Mouse (Mus musculus) adrenal gland, postnatal 10 days (tissue): ENCODE measurements around the gene Ghrhr. TPM values are rescaled to one million over a fixed set of nuclear protein-coding genes. Genes with fewer than 3 reads are reported as not detected.

ENCODE experiments used
- DNase-seq: peaks from one replicate; pipeline ENCODE4 v3.0.0; 2021; ENCODE audit warnings: mixed read lengths
- total RNA-seq, 2 experiments: library from RNA; stranded (reverse); gene quantifications; 2 replicates each; pipeline ENCODE4 v1.2.3; 2021

Ghrhr gene
- total RNA-seq, 2 experiments from 2014 or later, result not detected

- DNase-seq, result no peak
Measured at GRCm38 (mm10) chr6:55396176-55396575, 20.1 kb downstream of the Ghrhr start.

- peak; percentile 62 for DNase-seq
Measured at GRCm38 (mm10) chr6:55396622-55397041, 20.5 kb downstream of the Ghrhr start.

- no peak for DNase-seq
Measured at GRCm38 (mm10) chr6:55398869-55399628, 23.0 kb downstream of the Ghrhr start.

- DNase-seq, result peak; percentile 84
Measured at GRCm38 (mm10) chr6:55399910-55400309, 23.8 kb downstream of the Ghrhr start.

GRCm38 (mm10) chr6:55402041-55402776 lies 26.1 kb downstream of the Ghrhr start:
- no peak for DNase-seq

GRCm38 (mm10) chr6:55403411-55404309 lies 27.6 kb downstream of the Ghrhr start:
- no peak for DNase-seq

GRCm38 (mm10) chr6:55404421-55404990 lies 28.4 kb downstream of the Ghrhr start:
- DNase-seq, result no peak

GRCm38 (mm10) chr6:55407345-55407744 lies 31.2 kb downstream of the Ghrhr start:
- DNase-seq, result no peak

GRCm38 (mm10) chr6:55410119-55410775 lies 34.2 kb downstream of the Ghrhr start:
- DNase-seq, result no peak

- no peak for DNase-seq
Measured at GRCm38 (mm10) chr6:55410977-55411376, 34.9 kb downstream of the Ghrhr start.

- DNase-seq, result no peak
Measured at GRCm38 (mm10) chr6:55416202-55416601, 40.1 kb downstream of the Ghrhr start.

GRCm38 (mm10) chr6:55418746-55419410 lies 42.8 kb downstream of the Ghrhr start:
- no peak for DNase-seq

GRCm38 (mm10) chr6:55420411-55420810 lies 44.3 kb downstream of the Ghrhr start:
- no peak for DNase-seq

GRCm38 (mm10) chr6:55420869-55421361 lies 44.8 kb downstream of the Ghrhr start:
- no peak for DNase-seq

GRCm38 (mm10) chr6:55432121-55432520 lies 56.0 kb downstream of the Ghrhr start:
- no peak for DNase-seq

GRCm38 (mm10) chr6:55434360-55434759 lies 58.3 kb downstream of the Ghrhr start:
- DNase-seq, result no peak

GRCm38 (mm10) chr6:55435266-55436159 lies 59.4 kb downstream of the Ghrhr start:
- no peak for DNase-seq

GRCm38 (mm10) chr6:55437919-55438318 lies 61.8 kb downstream of the Ghrhr start:
- no peak for DNase-seq
